Mouse (Mus musculus) bone marrow macrophage, adult 2 months (primary cell): ENCODE results near the gene Rufy3.

Source experiments
- CTCF ChIP-seq: IDR thresholded peaks from 2 replicates; pipeline ENCODE4 v1.5.1; 2012; ENCODE audit warnings: low read depth, mild to moderate bottlenecking, low read length, moderate library complexity
- POLR2A ChIP-seq: IDR thresholded peaks from 2 replicates; pipeline ENCODE4 v1.6.1; 2012; ENCODE audit warnings: mild to moderate bottlenecking, low read depth, low read length, borderline replicate concordance

- TF ChIP-seq CTCF (no peak), POLR2A (no peak)
These were observed 22.1 kb upstream of the Rufy3 start for GRCm38 (mm10) chr5:88542651-88543282.
